Mouse (Mus musculus) urinary bladder, adult 18-20 months (tissue): ENCODE measurements around the gene Xntrpc.

Experiments
- DNase-seq, 2 experiments: peaks; one replicate each; pipeline ENCODE4 v3.0.0; 2022; ENCODE audit warnings: low spot score in 2 of 2, mixed read lengths in 2 of 2

Xntrpc gene

DNA sequence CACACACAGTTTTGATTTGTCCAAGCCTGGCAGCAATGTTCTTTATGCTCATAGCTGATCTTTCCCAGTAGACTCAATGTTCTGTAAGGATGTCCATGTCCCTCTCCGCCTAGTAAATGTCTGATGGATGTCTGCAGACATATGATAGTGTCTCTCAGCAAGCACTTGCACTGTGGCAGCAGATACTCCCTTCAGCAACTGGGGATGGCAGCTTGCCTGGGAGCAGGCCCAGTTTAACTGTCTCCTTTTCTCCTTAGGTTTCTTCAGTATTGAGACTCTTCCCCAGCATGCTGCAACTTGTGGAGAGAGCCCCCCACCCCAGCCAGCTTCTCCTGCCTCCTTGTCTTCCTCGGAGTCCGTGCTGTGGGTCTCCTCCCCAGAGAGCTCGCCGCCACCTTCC lies 16.3 kb downstream of the Xntrpc start:
- DNase-seq = no peak

- no peak for DNase-seq
These were observed 17.3 kb downstream of the Xntrpc start, which contains the start of gene Trpc2 for GRCm38 (mm10) chr7:102082816-102083215. Gene Trpc2, plus strand, starts transcription at chr7:102083116.

DNA sequence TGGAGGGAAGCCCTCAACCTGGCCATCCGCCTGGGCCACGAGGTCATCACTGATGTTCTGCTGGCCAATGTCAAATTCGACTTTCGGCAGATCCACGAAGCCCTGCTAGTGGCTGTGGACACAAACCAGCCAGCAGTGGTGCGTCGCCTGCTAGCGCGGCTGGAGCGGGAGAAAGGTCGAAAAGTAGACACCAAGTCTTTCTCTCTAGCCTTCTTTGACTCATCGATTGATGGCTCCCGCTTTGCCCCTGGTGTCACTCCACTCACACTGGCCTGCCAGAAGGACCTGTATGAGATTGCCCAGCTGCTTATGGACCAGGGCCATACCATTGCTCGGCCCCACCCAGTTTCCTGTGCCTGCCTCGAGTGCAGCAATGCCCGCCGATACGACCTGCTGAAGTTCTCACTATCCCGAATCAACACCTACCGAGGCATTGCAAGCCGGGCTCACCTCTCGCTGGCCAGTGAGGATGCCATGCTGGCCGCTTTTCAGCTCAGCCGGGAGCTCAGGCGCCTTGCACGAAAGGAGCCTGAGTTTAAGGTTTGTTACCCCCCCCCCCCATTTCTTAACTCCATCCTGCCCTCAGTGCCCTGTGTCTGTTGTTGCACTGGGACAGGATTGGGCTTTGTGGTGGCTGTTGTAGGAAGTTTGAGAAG lies 18.7 kb downstream of the Xntrpc start:
- no peak for DNase-seq

- DNase-seq = no peak
These were observed 21.8 kb downstream of the Xntrpc start for GRCm38 (mm10) chr7:102087336-102087735.

GRCm38 (mm10) chr7:102099760-102100661 lies 34.5 kb downstream of the Xntrpc start:
- DNase-seq = peak in 1 of 2 experiments; percentile 8

DNA sequence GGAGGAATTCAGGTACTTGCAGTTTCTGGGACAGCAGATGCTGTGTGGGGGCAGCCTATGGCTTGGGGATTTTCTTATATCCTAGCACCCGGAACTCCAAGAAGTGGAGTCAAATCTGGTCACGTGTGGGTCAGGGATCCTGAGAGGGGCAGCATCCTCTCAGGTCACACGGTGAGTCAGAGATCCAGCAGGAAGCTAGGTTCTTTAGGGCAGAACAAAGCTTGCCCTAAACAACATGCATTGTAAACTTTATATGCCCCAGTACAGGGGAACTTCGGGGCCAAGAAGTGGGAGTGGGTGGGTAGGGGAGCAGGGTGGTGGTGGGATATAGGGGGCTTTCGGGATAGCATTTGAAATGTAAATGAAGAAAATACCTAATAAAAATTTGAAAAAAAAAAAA lies 35.4 kb downstream of the Xntrpc start:
- no peak for DNase-seq

GRCm38 (mm10) chr7:102101487-102101886 lies 36.0 kb downstream of the Xntrpc start, which contains the start of gene Art1:
Gene Art1, plus strand, starts transcription at chr7:102101743.
- DNase-seq = no peak

DNA sequence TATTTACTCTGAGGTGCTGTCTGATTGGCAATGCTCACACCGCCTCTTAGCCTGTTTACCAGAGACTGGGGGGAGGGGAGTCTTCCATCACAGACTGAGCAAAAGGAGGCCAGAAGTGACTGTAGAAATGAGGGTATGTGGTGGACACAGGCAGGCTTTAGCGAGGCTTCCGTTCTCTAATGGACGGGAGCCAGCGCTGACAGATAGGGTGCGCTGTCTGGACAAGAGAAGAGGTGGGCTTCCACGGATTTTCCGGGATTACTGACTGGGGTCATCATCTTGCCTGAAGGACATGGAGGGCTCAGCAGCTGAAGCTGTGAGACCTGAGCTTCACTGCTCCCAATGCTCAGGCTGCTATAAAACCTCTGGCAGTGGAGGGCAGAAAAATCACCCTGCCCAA lies 36.7 kb downstream of the Xntrpc start:
- DNase-seq = no peak

DNA sequence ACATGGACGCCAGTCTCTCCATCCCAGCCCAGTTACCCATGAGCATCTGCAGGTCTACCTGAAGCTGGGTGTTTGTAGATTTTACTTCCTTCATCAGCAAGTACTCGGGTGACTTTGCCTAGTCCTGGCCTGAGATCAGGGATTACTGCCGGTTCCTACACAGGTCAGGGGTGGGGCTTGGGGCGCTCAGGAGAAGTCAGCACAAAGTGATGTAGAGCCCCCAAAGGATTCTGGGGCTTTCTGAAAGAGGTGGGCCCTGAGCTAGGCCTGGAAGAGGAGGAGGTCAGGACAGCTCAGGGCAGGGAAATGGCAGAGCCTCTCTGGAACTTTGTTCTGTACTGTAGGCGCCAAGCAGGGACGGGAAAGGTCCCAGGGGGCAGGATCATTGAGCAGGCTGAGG lies 37.2 kb downstream of the Xntrpc start:
- no peak for DNase-seq

DNA sequence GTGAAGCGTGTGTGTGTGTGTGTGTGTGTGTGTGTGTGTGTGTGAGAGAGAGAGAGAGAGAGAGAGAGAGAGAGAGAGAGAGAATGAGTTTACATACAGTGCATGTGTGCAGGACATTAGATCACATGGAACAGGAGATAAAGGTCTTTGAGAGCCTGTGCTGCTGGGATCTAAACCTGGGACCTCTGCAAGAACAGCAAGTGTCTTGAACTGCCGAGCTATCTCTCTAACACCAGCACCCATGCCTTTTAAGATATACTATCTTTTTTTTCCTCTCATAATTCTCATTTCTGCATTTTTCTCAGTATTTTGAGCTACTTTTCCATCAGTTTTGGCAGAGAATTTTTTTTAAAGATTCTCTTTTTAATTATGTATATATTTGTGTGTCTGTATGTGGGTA lies 38.0 kb downstream of the Xntrpc start:
- DNase-seq = no peak

DNA sequence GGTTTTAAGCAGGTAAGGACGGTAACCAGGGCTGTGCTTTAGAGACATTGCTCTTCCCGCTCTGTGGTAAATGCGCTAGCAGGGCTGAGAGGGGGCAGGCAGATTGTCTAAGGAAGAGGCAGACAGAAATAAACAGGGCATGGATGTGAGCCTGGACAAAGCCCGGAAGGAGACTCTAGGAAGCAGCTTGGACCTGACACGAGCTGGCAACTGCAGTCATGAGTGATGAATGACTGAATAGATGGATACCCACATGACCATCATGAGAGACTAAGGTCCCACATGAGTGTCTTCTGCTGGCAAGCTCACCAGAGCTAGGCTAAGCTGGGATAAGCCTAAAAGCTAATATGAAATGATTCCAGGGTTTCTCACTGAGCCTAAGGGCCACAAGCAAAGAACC lies 38.6 kb downstream of the Xntrpc start:
- no peak for DNase-seq

DNA sequence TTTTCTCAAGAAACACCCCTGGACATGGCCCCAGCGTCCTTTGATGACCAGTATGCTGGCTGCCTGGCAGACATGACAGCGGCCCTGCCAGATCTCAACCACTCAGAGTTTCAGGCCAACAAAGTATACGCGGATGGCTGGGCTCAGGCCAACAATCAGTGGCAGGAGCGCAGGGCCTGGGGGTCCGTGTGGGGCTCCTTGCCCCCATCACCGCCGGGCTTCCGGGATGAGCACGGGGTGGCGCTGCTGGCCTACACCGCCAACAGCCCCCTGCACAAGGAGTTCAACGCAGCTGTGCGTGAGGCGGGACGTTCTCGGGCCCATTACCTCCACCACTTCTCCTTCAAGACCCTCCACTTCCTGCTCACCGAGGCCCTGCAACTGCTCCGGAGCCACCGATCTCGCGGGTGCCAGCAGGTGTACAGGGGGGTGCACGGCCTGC lies 41.2 kb downstream of the Xntrpc start:
- DNase-seq = no peak

GRCm38 (mm10) chr7:102108206-102108605 lies 42.7 kb downstream of the Xntrpc start:
- no peak for DNase-seq

- DNase-seq = no peak
These were observed 43.7 kb downstream of the Xntrpc start, which contains the start of gene Art5 for GRCm38 (mm10) chr7:102109171-102109570. Gene Art5, minus strand, starts transcription at chr7:102109489.

DNA sequence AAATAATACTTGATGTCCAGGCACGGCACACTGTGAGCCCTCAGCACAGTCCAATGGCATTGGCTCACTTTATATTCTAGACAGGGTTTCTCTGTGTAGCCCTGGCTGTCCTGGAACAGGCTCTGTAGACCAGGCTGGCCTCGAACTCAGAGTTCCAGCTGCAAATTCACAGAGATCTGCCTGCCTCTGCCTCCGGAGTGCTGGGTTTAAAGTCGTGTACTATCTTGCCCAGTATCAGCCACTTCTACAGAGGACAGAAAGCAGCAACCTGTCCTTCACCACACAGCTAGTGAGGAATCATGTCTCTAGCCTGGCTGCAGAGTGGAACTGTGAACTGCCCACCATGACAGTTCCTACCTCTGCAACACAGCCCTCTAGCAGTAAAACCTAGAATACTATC lies 44.2 kb downstream of the Xntrpc start:
- no peak for DNase-seq

- DNase-seq = no peak
These were observed 47.7 kb downstream of the Xntrpc start for GRCm38 (mm10) chr7:102113151-102113729.

DNA sequence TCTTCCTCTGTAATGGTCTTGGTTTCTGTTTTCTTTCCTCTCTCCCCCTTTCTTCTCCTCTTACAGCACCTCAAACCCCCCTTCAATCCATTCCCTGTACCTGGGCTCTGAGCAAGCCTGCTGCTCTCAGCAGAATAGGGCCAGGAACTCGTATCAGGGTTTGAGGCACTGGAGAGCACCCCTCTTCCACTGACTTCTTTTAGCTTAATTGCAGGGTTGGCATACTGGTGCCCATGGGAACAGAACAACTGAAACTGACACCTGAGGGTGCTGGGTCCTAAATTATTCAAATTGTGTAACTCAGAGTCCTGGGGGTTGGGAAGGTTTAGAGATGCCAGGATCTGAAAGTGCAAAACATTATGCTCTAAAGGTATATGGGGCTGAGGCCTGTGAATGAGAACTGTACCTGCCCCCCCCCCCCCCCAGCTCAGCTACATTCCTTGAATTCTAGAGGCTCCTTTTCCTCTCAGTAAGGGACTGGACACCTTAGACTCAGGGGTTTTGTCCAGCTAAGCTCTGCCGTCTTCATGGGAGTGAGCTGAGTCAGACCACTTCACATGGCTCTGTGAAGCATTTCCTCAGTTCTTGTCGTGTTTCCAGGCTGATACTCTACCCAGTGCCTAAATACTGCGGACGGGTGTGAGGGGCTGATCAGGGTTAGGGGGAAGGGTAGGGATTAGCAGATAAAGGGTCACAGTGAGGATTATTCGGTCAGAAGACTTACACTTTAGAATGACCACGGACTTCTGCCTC lies 51.2 kb downstream of the Xntrpc start, which contains the start of gene Chrna10:
Gene Chrna10 (minus strand): TSS at position 250 of the 753 bp plus-strand sequence.
- no peak for DNase-seq

DNA sequence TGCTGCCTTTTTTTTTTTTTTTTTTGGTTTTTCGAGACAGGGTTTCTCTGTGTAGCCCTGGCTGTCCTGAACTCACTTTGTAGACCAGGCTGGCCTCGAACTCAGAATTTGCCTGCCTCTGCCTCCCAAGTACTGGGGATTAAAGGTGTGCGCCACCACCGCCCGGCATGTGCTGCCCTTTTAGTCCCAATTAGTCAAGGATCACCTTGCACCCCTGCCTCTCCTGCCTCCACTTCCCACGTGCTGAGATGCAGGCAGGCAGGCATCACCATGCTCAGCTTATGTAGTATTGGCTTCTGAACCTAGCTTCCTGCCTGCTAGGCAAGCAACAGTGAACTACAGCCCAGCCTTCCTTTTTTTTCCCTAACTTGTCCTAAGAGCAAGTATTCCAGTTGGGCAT lies 51.9 kb downstream of the Xntrpc start:
- DNase-seq = no peak

GRCm38 (mm10) chr7:102120326-102120725 lies 54.8 kb downstream of the Xntrpc start:
- DNase-seq = no peak

GRCm38 (mm10) chr7:102132395-102132794 lies 66.9 kb downstream of the Xntrpc start:
- DNase-seq = no peak

- no peak for DNase-seq
These were observed 72.0 kb downstream of the Xntrpc start for GRCm38 (mm10) chr7:102137464-102137863.

- DNase-seq = no peak
These were observed 72.4 kb downstream of the Xntrpc start for GRCm38 (mm10) chr7:102137898-102138297.
